Mouse (Mus musculus) kidney, postnatal 0 days (tissue): Measurements from ENCODE around the gene Kcnb1. TPM values are rescaled to one million over a fixed set of nuclear protein-coding genes. Genes with fewer than 3 reads are reported as not detected.

ENCODE experiments used
- ATAC-seq: fragments of 200-750 bp; cut with Nextera tagmentation; replicated peaks from 2 replicates; pipeline ENCODE4 v1.8.0; 2017; ENCODE audit warnings: low read depth, moderate number of reproducible peaks, moderate TSS enrichment, moderate library complexity; ENCODE audit not compliant: low FRiP score
- DNase-seq: peaks from one replicate; pipeline ENCODE4 v3.0.0-alpha.2; 2016; ENCODE audit warnings: low spot score
- H3K27ac ChIP-seq: fragments of 300-500 bp; sonication (generic); 2 replicates; pipeline ENCODE4 v1.5.1; 2014; ENCODE audit warnings: mild to moderate bottlenecking
- H3K27me3 ChIP-seq: fragments of 300-500 bp; sonication (generic); 2 replicates; pipeline ENCODE4 v1.6.1; 2014; ENCODE audit warnings: low read length, mixed read lengths; ENCODE audit not compliant: insufficient read depth
- H3K36me3 ChIP-seq: fragments of 300-500 bp; sonication (generic); 2 replicates; pipeline ENCODE4 v1.6.1; 2014; ENCODE audit warnings: low read length, mixed read lengths; ENCODE audit not compliant: insufficient read depth
- H3K4me1 ChIP-seq: fragments of 300-500 bp; sonication (generic); replicated peaks from 2 replicates; pipeline ENCODE4 v1.6.1; 2014; ENCODE audit warnings: antibody characterized with exemption, low read length, mixed read lengths; ENCODE audit not compliant: insufficient read depth
- H3K4me2 ChIP-seq: fragments of 300-500 bp; sonication (generic); 2 replicates; pipeline ENCODE4 v1.6.1; 2014; ENCODE audit warnings: mild to moderate bottlenecking, low read length, moderate library complexity, mixed read lengths
- H3K4me3 ChIP-seq: fragments of 300-500 bp; sonication (generic); replicated peaks from 2 replicates; pipeline ENCODE4 v1.5.1; 2014; ENCODE audit warnings: low read depth, low read length
- H3K9ac ChIP-seq: fragments of 300-500 bp; sonication (generic); 2 replicates; pipeline ENCODE4 v1.6.1; 2014; ENCODE audit warnings: low read depth, low read length
- H3K9me3 ChIP-seq: fragments of 300-500 bp; sonication (generic); replicated peaks from 2 replicates; pipeline ENCODE4 v1.6.1; 2016; ENCODE audit warnings: low read length, inconsistent platforms, mixed read lengths
- CTCF ChIP-seq: IDR thresholded peaks from 2 replicates; pipeline ENCODE4 v1.5.1; 2016; ENCODE audit warnings: antibody characterized with exemption, low read depth, mild to moderate bottlenecking, moderate library complexity
- WGBS: fragments of 180-500 bp; shearing (Covaris S2); extraction: QIAGEN DNeasy Blood & Tissue Kit; methylation state at CpG from one replicate; pipeline ENCODE4 v1.1.7; 2014; 5-methylcytosine and 5-hydroxymethylcytosine counted together
- polyA plus RNA-seq: library from polyadenylated mRNA; unstranded; fragments of >200 nt; fragmentation: Nextera tagmentation; extraction: Ambion mirVana; gene quantifications from 2 replicates; pipeline ENCODE4 v1.2.1, GENCODE M21; 2015

Kcnb1 gene
- polyA plus RNA-seq, 1 experiment from 2014 or later = 1.4 TPM

GRCm38 (mm10) chr2:167233009-167233335, 43.0 kb upstream of the Kcnb1 start:
- WGBS = 69% methylated on average over 5 of the region's 5 CpGs
- Histone ChIP-seq H3K4me3 (no peak overlapping the region), H3K4me2 (no peak overlapping the region), H3K9ac (no peak overlapping the region), H3K27ac (no peak overlapping the region), H3K9me3 (no peaks in the 10 kb centered on the region), H3K4me1 (peaks cover 5% of the 10 kb centered on the region; the same call in 1 of the 2 replicates), H3K36me3 (no peaks in the 10 kb centered on the region), H3K27me3 (no peaks in the 10 kb centered on the region)
- TF ChIP-seq CTCF = no peak
- ATAC-seq (no peak), DNase-seq (no peak)

- Histone ChIP-seq H3K4me2 (no peak overlapping the region), H3K27me3 (no peaks in the 10 kb centered on the region), H3K9me3 (no peaks in the 10 kb centered on the region), H3K9ac (no peak overlapping the region), H3K36me3 (no peaks in the 10 kb centered on the region), H3K4me3 (no peak overlapping the region), H3K4me1 (peaks cover 5% of the 10 kb centered on the region; the same call in 1 of the 2 replicates), H3K27ac (no peak overlapping the region)
- DNase-seq (peak; percentile 22), ATAC-seq (no peak)
- WGBS = 54% methylated on average over 14 of the region's 14 CpGs
- no peak for TF ChIP-seq CTCF
Measured at GRCm38 (mm10) chr2:167232132-167233008, 42.4 kb upstream of the Kcnb1 start.

- no peak for TF ChIP-seq CTCF
- no peaks in the 10 kb centered on the region for H3K27me3 ChIP-seq
- no peaks in the 10 kb centered on the region for H3K36me3 ChIP-seq
- no peak overlapping the region for H3K4me3 ChIP-seq
- no peak overlapping the region for H3K27ac ChIP-seq
- H3K4me1 ChIP-seq = peaks cover 5% of the 10 kb centered on the region; the same call in 1 of the 2 replicates
- H3K9me3 ChIP-seq = no peaks in the 10 kb centered on the region
- WGBS = 22% methylated on average over 15 of the region's 15 CpGs
- DNase-seq (no peak), ATAC-seq (no peak)
- H3K9ac ChIP-seq = no peak overlapping the region
- H3K4me2 ChIP-seq = no peak overlapping the region
Measured at GRCm38 (mm10) chr2:167230554-167230953, 40.6 kb upstream of the Kcnb1 start.

GRCm38 (mm10) chr2:167224937-167225336, 35.0 kb upstream of the Kcnb1 start:
- Histone ChIP-seq H3K9ac (no peak overlapping the region), H3K9me3 (no peaks in the 10 kb centered on the region), H3K36me3 (no peaks in the 10 kb centered on the region), H3K4me3 (no peak overlapping the region), H3K4me1 (no peaks in the 10 kb centered on the region), H3K27ac (no peak overlapping the region), H3K4me2 (no peak overlapping the region), H3K27me3 (no peaks in the 10 kb centered on the region)
- WGBS = 61% methylated on average over 7 of the region's 7 CpGs
- ATAC-seq (no peak), DNase-seq (no peak)
- no peak for TF ChIP-seq CTCF

GRCm38 (mm10) chr2:167224194-167224593, 34.2 kb upstream of the Kcnb1 start:
- 88% methylated on average over 6 of the region's 6 CpGs for WGBS
- Histone ChIP-seq H3K27me3 (no peaks in the 10 kb centered on the region), H3K4me3 (no peak overlapping the region), H3K4me1 (no peaks in the 10 kb centered on the region), H3K36me3 (no peaks in the 10 kb centered on the region), H3K9me3 (no peaks in the 10 kb centered on the region), H3K4me2 (no peak overlapping the region), H3K9ac (no peak overlapping the region), H3K27ac (no peak overlapping the region)
- ATAC-seq (no peak), DNase-seq (no peak)
- TF ChIP-seq CTCF = no peak

- Histone ChIP-seq H3K4me3 (no peak overlapping the region), H3K9ac (no peak overlapping the region), H3K27me3 (no peaks in the 10 kb centered on the region), H3K4me2 (no peak overlapping the region), H3K9me3 (no peaks in the 10 kb centered on the region), H3K4me1 (no peaks in the 10 kb centered on the region), H3K36me3 (no peaks in the 10 kb centered on the region), H3K27ac (no peak overlapping the region)
- peak; percentile 91 for TF ChIP-seq CTCF
- DNase-seq (peak; percentile 90), ATAC-seq (no peak)
- WGBS = 23% methylated on average over 7 of the region's 7 CpGs
Measured at GRCm38 (mm10) chr2:167222152-167222551, 32.2 kb upstream of the Kcnb1 start.
